Mouse (Mus musculus) right cerebral cortex, postnatal 25 days (tissue): ENCODE results near the gene Haghl.
A peak's percentile ranks its signal among the peaks of the same experiment; 100 is the strongest.

Experiments
- DNase-seq: peaks from one replicate; pipeline ENCODE4 v3.0.0; 2022

Haghl gene

DNA sequence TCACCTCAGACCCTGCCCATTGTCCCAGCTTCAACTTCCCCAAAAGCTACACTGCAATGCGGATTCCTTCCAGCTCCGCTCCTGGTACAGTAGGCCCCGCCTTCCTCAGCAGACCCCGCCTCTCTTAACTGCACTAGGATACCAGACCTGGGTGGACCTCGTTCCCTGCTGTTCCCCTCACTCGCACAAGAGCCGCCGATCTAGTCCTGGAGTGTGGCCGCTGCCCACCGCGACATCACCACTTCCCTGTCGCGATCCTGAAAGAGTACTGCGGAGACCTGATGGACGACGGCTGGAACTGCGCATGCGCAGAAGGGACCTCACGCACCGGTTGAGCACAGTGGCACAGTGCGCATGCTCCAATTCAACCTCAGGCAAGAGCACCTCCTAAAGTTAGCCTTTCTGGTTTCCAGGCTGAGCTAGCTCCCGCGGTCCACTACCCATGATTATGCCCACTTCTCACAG is at the start of gene Haghl:
TSS of gene Haghl (minus strand) at position 393 of the 465 bp plus-strand sequence.
- peak; percentile 94 for DNase-seq

DNA sequence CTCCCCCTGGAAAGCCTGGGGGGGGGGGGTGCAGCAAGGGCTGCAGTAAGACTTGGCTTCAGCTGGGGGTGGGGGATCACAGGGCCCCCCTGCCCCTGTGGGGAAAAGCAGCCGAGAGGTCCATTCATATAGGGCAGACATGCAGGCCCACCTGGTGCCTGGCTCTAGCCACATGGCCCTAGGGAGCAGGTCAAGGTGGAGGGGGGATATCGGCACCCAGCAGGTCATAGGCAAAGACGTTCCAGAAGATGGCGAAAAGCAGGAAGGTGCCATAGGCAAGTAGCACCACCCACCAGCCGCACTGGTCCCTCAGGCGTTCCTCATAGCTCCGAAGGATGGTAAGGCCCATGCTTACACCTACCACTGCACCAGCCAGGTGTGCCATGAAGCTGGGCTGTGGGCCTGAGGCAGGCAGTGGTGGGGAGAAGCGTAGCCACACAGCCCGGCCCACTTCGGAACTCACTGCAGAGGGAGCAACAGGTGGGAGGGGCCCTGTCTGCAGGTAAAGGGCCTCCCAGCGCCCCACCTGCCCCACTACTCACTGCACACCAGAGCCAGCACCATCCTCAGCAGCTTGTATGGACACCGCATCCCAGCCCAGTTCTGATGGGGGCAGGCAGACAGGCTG is 49.2 kb upstream of the Haghl start:
- DNase-seq = no peak

GRCm38 (mm10) chr17:25833961-25834594 is 48.6 kb upstream of the Haghl start:
- no peak for DNase-seq

DNA sequence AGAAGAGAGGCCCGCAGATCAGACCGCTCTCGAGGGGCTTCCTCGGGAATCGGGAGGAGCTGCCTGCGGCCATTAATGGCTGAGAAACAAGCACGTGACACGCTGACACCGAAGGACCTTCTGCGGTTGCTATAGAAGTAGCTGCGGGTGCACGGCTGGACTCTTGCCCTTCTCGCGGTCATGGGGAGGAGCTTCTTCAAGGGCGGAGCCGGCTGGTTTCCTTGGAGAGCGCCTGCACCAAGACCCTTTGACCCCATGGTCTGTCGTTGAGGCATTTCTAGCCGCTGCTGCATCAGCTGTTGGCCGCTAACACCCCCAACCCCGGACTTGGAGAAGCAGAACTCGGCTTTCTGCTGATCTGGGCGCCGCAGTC is 47.8 kb upstream of the Haghl start, which contains the start of gene Stub1:
TSS of gene Stub1 (minus strand) at position 114 of the 373 bp plus-strand sequence.
- no peak for DNase-seq

DNA sequence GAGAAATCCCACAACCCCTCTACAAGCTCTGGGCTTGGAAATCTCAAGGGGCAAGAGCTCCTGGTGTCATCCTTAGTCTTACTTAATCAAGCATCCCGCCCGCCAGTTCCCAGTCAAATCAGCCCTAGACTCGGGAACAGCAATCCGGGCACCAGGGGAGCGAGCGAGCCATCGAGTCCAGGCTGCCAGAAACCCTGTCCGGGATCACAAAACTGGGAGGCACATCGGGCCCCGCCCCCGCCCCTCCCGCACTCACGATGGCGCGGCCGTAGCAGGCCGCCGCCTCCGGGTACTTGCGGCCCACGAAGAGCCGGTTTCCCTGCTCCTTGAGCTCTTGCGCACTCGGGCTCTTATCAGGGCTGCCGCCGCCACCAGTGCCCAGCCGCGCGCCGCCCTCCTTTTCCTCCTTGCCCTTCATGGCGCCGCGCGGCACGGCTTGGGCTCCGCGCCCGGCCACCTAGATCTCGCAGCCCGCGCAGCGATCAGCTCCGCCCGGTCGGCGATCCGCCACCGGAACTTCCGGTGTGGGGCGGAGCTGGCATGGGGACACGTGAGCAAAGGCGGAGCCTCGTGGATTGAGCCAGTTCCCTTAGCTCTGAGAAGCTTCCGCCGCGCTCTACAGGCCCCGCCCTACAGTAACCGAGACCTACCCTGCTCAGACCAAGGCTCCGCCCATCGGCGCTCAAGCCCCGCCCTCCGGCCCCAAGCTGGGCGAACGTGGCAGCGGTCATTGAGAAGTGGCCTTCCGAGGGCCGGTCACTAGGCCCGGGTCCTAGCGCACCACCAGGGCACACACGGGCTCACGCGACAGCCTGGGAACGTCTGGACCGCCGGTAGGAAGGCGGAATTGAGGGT is 47.2 kb upstream of the Haghl start:
- peak; percentile 98 for DNase-seq

GRCm38 (mm10) chr17:25831451-25832281 is 46.2 kb upstream of the Haghl start:
- DNase-seq = no peak

GRCm38 (mm10) chr17:25830806-25831431 is 45.4 kb upstream of the Haghl start:
- DNase-seq = no peak

DNA sequence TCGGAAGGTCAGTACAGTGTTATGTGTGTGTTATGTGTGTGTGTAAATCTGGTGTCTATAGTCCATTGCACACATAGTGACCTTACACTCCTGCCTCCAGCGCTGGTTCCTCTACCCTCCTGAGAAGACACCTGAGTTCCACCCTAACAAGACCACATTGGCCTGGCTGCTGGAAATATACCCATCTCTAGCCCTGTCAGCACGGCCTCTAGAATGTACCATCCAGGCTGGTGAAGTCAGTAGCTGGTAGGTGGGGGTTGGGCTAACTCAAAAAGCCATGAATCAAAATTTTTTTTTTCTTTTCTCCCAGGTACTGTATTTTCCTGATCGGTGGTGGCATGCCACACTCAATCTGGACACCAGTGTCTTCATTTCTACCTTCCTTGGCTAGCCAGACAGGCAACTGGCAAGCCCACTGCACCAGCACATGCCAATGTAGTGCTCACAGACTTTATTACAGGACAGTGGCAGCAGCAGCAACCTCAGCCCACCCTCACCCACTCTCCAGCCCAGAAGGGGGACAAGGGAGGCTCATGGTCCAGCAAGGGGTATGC is 44.8 kb upstream of the Haghl start:
- DNase-seq = no peak

GRCm38 (mm10) chr17:25829558-25830017 is 44.1 kb upstream of the Haghl start:
- DNase-seq = no peak

DNA sequence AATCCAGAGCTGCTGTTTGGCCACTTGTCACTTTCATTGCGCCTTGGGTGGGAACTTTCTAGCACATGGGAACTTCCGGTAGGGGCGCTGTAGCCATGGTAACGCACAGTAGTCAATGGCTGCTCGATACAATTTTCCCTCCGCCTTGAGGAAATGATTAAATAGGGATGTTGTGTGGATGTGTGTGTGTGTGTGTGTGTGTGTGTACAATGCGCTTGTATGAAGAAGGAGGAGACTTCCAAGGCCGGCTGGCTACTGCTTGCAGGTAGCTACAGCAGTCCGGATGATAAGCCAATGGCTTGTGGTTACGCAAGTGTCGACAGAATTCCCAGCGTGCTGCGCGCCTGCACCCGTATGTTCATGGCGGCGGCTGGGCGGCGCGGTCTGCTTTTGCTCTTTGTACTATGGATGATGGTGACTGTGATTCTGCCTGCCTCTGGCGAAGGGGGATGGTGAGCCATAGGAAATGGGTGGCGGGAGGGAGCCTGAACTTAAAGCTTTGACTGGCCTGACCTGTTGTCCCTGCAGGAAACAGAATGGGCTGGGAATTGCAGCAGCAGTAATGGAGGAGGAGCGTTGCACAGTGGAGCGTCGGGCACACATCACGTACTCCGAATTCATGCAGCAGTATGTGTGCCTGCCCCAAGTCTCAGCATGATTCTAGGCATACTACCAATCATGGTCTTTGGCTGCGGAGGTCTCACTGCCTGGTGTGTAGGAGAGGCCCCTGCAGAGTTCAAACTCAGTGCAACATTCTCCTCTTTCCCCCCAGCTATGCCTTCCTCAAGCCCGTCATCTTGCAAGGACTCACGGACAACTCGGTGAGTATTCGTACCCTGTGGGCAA is 43.5 kb upstream of the Haghl start, which contains the start of gene Jmjd8:
TSS of gene Jmjd8 (plus strand) at position 156 of the 846 bp plus-strand sequence.
- peak; percentile 86 for DNase-seq

- DNase-seq = no peak
Observed at GRCm38 (mm10) chr17:25828223-25828594, 42.7 kb upstream of the Haghl start.

- no peak for DNase-seq
Observed at GRCm38 (mm10) chr17:25827546-25828222, 42.2 kb upstream of the Haghl start.

GRCm38 (mm10) chr17:25827011-25827410 is 41.5 kb upstream of the Haghl start:
- DNase-seq = no peak

DNA sequence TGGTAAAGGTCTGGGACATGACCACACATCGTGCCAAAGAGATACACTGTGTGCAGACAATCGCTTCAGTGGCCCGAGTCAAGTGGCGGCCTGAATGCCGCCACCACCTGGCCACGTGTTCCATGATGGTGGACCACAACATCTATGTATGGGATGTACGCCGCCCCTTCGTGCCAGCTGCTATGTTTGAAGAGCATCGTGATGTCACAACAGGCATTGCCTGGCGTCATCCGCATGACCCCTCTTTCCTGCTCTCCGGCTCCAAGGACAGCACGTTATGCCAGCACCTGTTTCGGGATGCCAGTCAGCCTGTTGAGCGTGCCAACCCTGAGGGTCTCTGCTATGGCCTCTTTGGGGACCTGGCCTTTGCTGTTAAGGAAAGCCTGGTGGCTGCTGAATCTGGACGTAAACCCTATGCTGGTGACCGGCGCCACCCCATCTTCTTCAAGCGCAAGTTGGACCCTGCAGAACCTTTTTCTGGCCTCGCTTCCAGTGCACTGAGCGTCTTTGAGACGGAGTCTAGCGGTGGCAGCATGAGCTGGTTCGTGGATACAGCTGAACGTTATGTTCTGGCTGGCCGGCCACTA is 40.6 kb upstream of the Haghl start:
- DNase-seq = no peak

GRCm38 (mm10) chr17:25825311-25825710 is 39.8 kb upstream of the Haghl start:
- DNase-seq = no peak

GRCm38 (mm10) chr17:25824362-25825142 is 39.1 kb upstream of the Haghl start:
- no peak for DNase-seq

DNA sequence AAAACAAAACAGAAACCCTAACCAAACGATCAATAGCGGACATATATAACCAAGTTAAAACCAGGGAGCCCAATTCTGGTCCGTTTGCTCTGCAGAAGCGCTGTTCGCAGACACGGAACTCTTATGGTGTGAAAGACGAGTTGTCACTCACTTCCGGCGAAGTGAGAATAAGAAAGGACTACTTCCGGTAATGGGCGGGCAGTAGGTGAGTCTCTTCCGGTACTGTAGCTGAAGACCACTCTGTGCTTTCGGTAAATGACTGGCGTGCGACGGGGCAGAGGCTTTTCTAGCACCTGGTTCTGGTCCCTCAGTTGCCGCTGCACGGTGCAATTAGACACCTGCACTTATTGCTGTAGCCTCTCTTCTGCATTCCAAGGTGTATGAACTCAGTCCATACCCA is 38.0 kb upstream of the Haghl start, which contains the start of gene Wdr24:
TSS of gene Wdr24 (plus strand) at position 176 of the 400 bp plus-strand sequence.
- DNase-seq = peak; percentile 72

DNA sequence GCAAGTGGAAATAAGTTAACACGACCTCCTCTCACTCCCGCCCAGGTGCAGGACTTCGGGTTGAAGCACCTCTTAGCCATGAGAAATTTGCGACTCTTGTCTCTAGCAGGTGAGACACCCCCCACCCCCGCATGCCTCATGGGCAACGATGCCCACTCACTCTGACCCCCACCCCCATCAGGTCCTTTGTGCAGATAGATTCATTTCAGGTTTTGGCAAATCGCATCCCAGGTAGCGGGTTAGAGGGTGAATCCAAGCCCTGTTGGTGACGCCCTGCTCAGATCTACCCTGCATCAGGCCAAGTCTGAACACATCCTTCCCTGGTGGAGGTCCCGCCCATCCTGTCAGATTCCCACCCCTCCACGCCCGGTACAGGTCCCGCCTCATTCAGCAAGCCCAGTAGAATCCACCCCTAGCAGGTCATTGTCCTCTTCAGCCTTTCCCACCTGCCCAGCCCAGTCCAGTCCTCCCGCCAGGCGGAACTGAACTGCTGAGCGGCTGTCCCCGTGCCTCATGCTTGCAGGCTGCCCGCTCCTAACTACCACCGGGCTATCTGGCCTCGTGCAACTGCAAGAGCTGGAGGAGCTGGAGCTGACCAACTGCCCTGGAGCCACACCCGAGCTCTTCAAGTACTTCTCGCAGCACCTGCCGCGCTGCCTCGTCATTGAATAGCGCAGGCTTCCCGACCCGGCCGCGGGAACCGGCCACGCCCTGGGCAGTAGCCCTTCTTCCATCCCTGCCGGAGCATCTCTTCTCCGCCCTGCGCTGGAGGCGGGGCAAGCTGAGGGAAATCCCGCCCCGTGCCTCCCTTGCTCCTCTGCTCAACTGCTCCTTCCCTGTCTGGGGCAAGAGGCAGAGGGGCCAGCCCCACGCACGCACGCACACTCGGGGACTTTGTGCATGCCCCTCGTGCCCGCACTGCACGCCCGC is 33.6 kb upstream of the Haghl start:
- DNase-seq = no peak
